Mouse (Mus musculus) inflammation-experienced regulatory T-cells (primary cell): ENCODE data around the gene Olfr657. TPM values are rescaled to one million over a fixed set of nuclear protein-coding genes. Genes with fewer than 3 reads are reported as not detected.

Source experiments
- polyA plus RNA-seq, 2 experiments: library from polyadenylated mRNA; unstranded; fragments of 100-300 nt; shearing (Covaris generic); gene quantifications; one replicate each; pipeline ENCODE4 v1.2.1; 2017

Olfr657 gene
- polyA plus RNA-seq = under 1 TPM in 1 of 2 experiments, not detected in 1; 0.59 TPM

DNA sequence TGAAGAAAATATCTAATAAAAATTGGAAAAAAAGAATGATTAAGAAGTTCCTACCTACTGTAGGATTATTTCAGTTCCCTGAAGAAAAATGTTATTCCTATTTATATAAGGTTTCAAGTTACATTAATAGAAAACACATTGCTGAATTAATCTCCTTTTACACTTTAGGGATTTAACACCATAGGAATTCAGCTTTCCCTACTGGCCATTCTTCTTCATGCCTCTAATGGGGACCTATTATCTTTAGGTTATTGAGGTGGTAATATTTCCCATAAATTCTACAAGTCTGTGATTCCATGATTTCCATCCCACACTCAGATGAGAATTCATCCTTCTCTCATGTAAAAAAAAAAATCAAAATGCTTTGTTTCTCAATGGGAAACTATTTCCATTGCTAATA lies at the start of gene Olfr657:
Olfr657 (plus strand) TSS at position 301 of the 400 bp plus-strand sequence.

GRCm38 (mm10) chr7:104577014-104577413 lies 47.6 kb upstream of the Olfr657 start, which contains the start of gene Olfr653:
Olfr653 (plus strand) TSS chr7:104577314.

GRCm38 (mm10) chr7:104586725-104587124 lies 37.9 kb upstream of the Olfr657 start, which contains the start of gene Olfr654:
Olfr654 (plus strand) TSS chr7:104587025.

DNA sequence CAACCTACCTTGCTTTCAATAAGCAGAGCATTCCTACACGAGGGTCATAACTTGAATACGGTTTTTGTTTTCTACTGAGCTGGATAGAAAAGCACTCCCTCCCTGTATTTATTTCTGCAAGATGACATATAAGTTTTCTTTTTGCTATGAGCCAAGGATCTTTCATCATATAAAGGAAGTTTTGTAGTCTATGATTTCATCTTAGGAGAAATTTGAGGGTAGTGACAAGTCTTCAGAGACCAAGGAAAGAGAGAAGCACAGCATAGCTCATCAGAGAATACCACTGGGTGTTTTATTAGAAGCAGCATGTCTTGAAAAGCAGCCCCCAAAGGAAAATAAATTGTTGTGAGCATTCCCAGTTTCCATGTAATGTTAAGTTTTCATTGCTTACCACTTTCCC lies 22.9 kb upstream of the Olfr657 start, which contains the start of gene Olfr655:
Olfr655 (minus strand) TSS at position 101 of the 400 bp plus-strand sequence.

DNA sequence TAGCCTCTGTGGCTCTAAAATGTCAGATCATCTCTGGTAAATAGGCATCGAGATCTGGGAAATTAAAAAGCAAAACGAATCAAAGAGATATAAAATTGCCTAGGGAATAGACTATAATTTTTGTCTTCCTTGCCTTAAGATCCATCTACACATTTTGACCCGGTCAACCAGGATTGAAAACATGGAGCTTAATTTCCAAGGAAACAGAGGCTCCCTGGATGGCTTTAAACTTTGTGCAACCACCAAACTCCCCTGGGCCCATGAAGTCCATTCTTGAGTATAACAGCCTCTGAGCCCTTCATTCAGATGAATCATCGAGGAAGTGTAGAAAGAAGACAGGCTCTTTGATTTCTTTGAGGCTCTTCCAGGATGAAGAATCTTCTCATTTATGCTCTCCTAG lies 10.9 kb upstream of the Olfr657 start, which contains the start of gene Olfr656:
Olfr656 (plus strand) TSS at position 301 of the 400 bp plus-strand sequence.

GRCm38 (mm10) chr7:104646841-104647482 lies 22.4 kb downstream of the Olfr657 start, which contains the start of gene Olfr658:
Olfr658 (minus strand) TSS chr7:104647305.

GRCm38 (mm10) chr7:104666453-104666852 lies 41.9 kb downstream of the Olfr657 start, which contains the start of gene Olfr659:
Olfr659 (plus strand) TSS chr7:104666753.

GRCm38 (mm10) chr7:104686201-104686600 lies 61.6 kb downstream of the Olfr657 start, which contains the start of gene Olfr661:
Olfr661 (plus strand) TSS chr7:104686501.

Other genes with a start within 250 kb of the Olfr657 start
- under 1 TPM; 0.60 to 0.82 TPM for gene Trim30c, start 224.0 kb upstream of the Olfr657 start, polyA plus RNA-seq
- gene Trim30a, start 159.6 kb upstream of the Olfr657 start, polyA plus RNA-seq = 10 to 100 TPM; 52.1 to 52.3 TPM
- 10 to 100 TPM; 18.5 to 22.7 TPM for gene Trim30d, start 116.9 kb upstream of the Olfr657 start, polyA plus RNA-seq
- under 1 TPM in 1 of 2 experiments, not detected in 1; 0.64 TPM for gene Olfr651, start 74.7 kb upstream of the Olfr657 start, polyA plus RNA-seq
- gene Olfr652, start 63.9 kb upstream of the Olfr657 start, polyA plus RNA-seq = 1 to 10 TPM in 1 of 2 experiments, under 1 TPM in 1; 0.14 to 1.6 TPM
- gene Olfr653, start 47.5 kb upstream of the Olfr657 start, polyA plus RNA-seq = under 1 TPM in 1 of 2 experiments, not detected in 1; 0.83 TPM
- gene Olfr654, start 37.8 kb upstream of the Olfr657 start, polyA plus RNA-seq = not detected
- under 1 TPM in 1 of 2 experiments, not detected in 1; 0.51 TPM for gene Olfr655, start 23.0 kb upstream of the Olfr657 start, polyA plus RNA-seq
- gene Olfr656, start 10.8 kb upstream of the Olfr657 start, polyA plus RNA-seq = under 1 TPM in 1 of 2 experiments, not detected in 1; 0.09 TPM
- under 1 TPM in 1 of 2 experiments, not detected in 1; 0.18 TPM for gene Olfr658, start 22.5 kb downstream of the Olfr657 start, polyA plus RNA-seq
- gene Olfr659, start 42.0 kb downstream of the Olfr657 start, polyA plus RNA-seq = under 1 TPM; 0.12 to 0.47 TPM
- under 1 TPM; 0.07 to 0.59 TPM for gene Olfr661, start 61.7 kb downstream of the Olfr657 start, polyA plus RNA-seq
- gene Usp17le, start 152.7 kb downstream of the Olfr657 start, polyA plus RNA-seq = not detected
- not detected for gene Usp17lb, start 217.8 kb downstream of the Olfr657 start, polyA plus RNA-seq
- under 1 TPM; 0.18 to 0.65 TPM for gene Usp17la, start 232.2 kb downstream of the Olfr657 start, polyA plus RNA-seq